Mouse (Mus musculus): ENCODE data around the gene Zfp296. TPM values are rescaled to one million over a fixed set of nuclear protein-coding genes. Genes with fewer than 3 reads are reported as not detected.

The Zfp296 gene
- total and polyA plus RNA-seq, 2 experiments from 2014 or later: 0.12 to 3.6 TPM

- Histone ChIP-seq H3K27ac (ENCODE audit: low read depth) (no peak overlapping the region), H3K9me3 (replicated peaks; ENCODE audit: control insufficient read depth, low read length) (no peaks in the 10 kb centered on the region), H3K4me2 (ENCODE audit: low read depth, low read length) (no peak overlapping the region), H3K4me3 (ENCODE audit: low read depth, low read length) (no peak overlapping the region), H3K4me1 (ENCODE audit: control insufficient read depth, insufficient read depth) (no peaks in the 10 kb centered on the region), H3K27me3 (ENCODE audit: control insufficient read depth, insufficient read depth, low read length) (no peaks in the 10 kb centered on the region), H3K9ac (replicated peaks; ENCODE audit: low read depth, low read length) (no peak overlapping the region), H3K36me3 (replicated peaks; ENCODE audit: control insufficient read depth, insufficient read depth, low read length) (no peaks in the 10 kb centered on the region)
- ATAC-seq (ENCODE audit: insufficient read depth, low read depth) (no peak), DNase-seq (ENCODE audit: low spot score) (no peak)
- WGBS: 92% methylated on average over 7 of the region's 7 CpGs
- TF ChIP-seq CTCF (IDR thresholded peaks at IDR 0.05; ENCODE audit: low read depth) (no peak), EP300 (IDR thresholded peaks at IDR 0.05; ENCODE audit: low read depth) (no peak)
Measured at GRCm38 (mm10) chr7:19620811-19621210, 43.7 kb downstream of the Zfp296 start.

GRCm38 (mm10) chr7:19622241-19622640 is 45.2 kb downstream of the Zfp296 start:
- H3K4me2 ChIP-seq (ENCODE audit: low read depth, low read length): no peak overlapping the region
- no peaks in the 10 kb centered on the region for H3K36me3 ChIP-seq (replicated peaks; ENCODE audit: control insufficient read depth, insufficient read depth, low read length)
- TF ChIP-seq EP300 (IDR thresholded peaks at IDR 0.05; ENCODE audit: low read depth) (no peak), CTCF (IDR thresholded peaks at IDR 0.05; ENCODE audit: low read depth) (no peak)
- ATAC-seq (ENCODE audit: insufficient read depth, low read depth) (no peak), DNase-seq (ENCODE audit: low spot score) (no peak)
- H3K27ac ChIP-seq (ENCODE audit: low read depth): no peak overlapping the region
- no peaks in the 10 kb centered on the region for H3K9me3 ChIP-seq (replicated peaks; ENCODE audit: control insufficient read depth, low read length)
- H3K4me3 ChIP-seq (ENCODE audit: low read depth, low read length): no peak overlapping the region
- no peaks in the 10 kb centered on the region for H3K4me1 ChIP-seq (ENCODE audit: control insufficient read depth, insufficient read depth)
- WGBS: 43% methylated on average over 6 of the region's 6 CpGs
- H3K9ac ChIP-seq (replicated peaks; ENCODE audit: low read depth, low read length): no peak overlapping the region
- no peaks in the 10 kb centered on the region for H3K27me3 ChIP-seq (ENCODE audit: control insufficient read depth, insufficient read depth, low read length)

GRCm38 (mm10) chr7:19623433-19623832 is 46.3 kb downstream of the Zfp296 start:
- Histone ChIP-seq H3K9ac (replicated peaks; ENCODE audit: low read depth, low read length) (no peak overlapping the region), H3K4me1 (ENCODE audit: control insufficient read depth, insufficient read depth) (no peaks in the 10 kb centered on the region), H3K4me2 (ENCODE audit: low read depth, low read length) (no peak overlapping the region), H3K27me3 (ENCODE audit: control insufficient read depth, insufficient read depth, low read length) (no peaks in the 10 kb centered on the region), H3K27ac (ENCODE audit: low read depth) (no peak overlapping the region), H3K4me3 (ENCODE audit: low read depth, low read length) (no peak overlapping the region), H3K36me3 (replicated peaks; ENCODE audit: control insufficient read depth, insufficient read depth, low read length) (no peaks in the 10 kb centered on the region), H3K9me3 (replicated peaks; ENCODE audit: control insufficient read depth, low read length) (no peaks in the 10 kb centered on the region)
- no peak for ATAC-seq (ENCODE audit: insufficient read depth, low read depth)
- TF ChIP-seq CTCF (IDR thresholded peaks at IDR 0.05; ENCODE audit: low read depth): no peak
- TF ChIP-seq EP300 (IDR thresholded peaks at IDR 0.05; ENCODE audit: low read depth): no peak
- 58% methylated on average over 2 of the region's 2 CpGs for WGBS
- no peak for DNase-seq (ENCODE audit: low spot score)

- no peak for ATAC-seq (ENCODE audit: insufficient read depth, low read depth)
- no peak for DNase-seq (ENCODE audit: low spot score)
- TF ChIP-seq EP300 (IDR thresholded peaks at IDR 0.05; ENCODE audit: low read depth) (no peak), CTCF (IDR thresholded peaks at IDR 0.05; ENCODE audit: low read depth) (no peak)
- Histone ChIP-seq H3K9me3 (replicated peaks; ENCODE audit: control insufficient read depth, low read length) (no peaks in the 10 kb centered on the region), H3K27ac (ENCODE audit: low read depth) (no peak overlapping the region; the same call in 1 of the 2 replicates), H3K27me3 (ENCODE audit: control insufficient read depth, insufficient read depth, low read length) (no peaks in the 10 kb centered on the region), H3K4me2 (ENCODE audit: low read depth, low read length) (peak overlapping the region; percentile 99; the same call in 1 of the 2 replicates), H3K4me3 (ENCODE audit: low read depth, low read length) (peak overlapping the region; percentile 84), H3K36me3 (replicated peaks; ENCODE audit: control insufficient read depth, insufficient read depth, low read length) (peaks cover 8% of the 10 kb centered on the region; the same call in 1 of the 2 replicates), H3K4me1 (ENCODE audit: control insufficient read depth, insufficient read depth) (0 out of 2 replicates have a peak, but pooled peaks cover 4% of the 10 kb centered on the region), H3K9ac (replicated peaks; ENCODE audit: low read depth, low read length) (no peak overlapping the region)
- WGBS: 60% methylated on average over 3 of the region's 3 CpGs
Measured at GRCm38 (mm10) chr7:19627721-19628120, 50.6 kb downstream of the Zfp296 start.

- Histone ChIP-seq H3K9me3 (replicated peaks; ENCODE audit: control insufficient read depth, low read length) (no peaks in the 10 kb centered on the region), H3K27me3 (ENCODE audit: control insufficient read depth, insufficient read depth, low read length) (no peaks in the 10 kb centered on the region), H3K9ac (replicated peaks; ENCODE audit: low read depth, low read length) (no peak overlapping the region), H3K4me2 (ENCODE audit: low read depth, low read length) (peak overlapping the region; percentile 99), H3K4me1 (ENCODE audit: control insufficient read depth, insufficient read depth) (0 out of 2 replicates have a peak, but pooled peaks cover 4% of the 10 kb centered on the region), H3K27ac (ENCODE audit: low read depth) (peak overlapping the region; percentile 91), H3K4me3 (ENCODE audit: low read depth, low read length) (peak overlapping the region; percentile 84), H3K36me3 (replicated peaks; ENCODE audit: control insufficient read depth, insufficient read depth, low read length) (peaks cover 13% of the 10 kb centered on the region; the same call in 1 of the 2 replicates)
- TF ChIP-seq EP300 (IDR thresholded peaks at IDR 0.05; ENCODE audit: low read depth) (no peak), CTCF (IDR thresholded peaks at IDR 0.05; ENCODE audit: low read depth) (no peak)
- WGBS: 16% methylated on average over 17 of the region's 17 CpGs
- DNase-seq (ENCODE audit: low spot score): no peak
- ATAC-seq (ENCODE audit: insufficient read depth, low read depth): no peak
Measured at GRCm38 (mm10) chr7:19628192-19628535, 51.1 kb downstream of the Zfp296 start.
